Mouse (Mus musculus): ENCODE results near the gene Sez6.

Sez6 gene

GRCm38 (mm10) chr11:77906747-77907174 lies 23.8 kb upstream of the Sez6 start:
- DNase-seq, result no peak

GRCm38 (mm10) chr11:77908468-77908867 lies 22.1 kb upstream of the Sez6 start:
- DNase-seq, result no peak

GRCm38 (mm10) chr11:77909376-77909775 lies 21.2 kb upstream of the Sez6 start:
- no peak for DNase-seq

GRCm38 (mm10) chr11:77909776-77910175 lies 20.8 kb upstream of the Sez6 start:
- no peak for DNase-seq

GRCm38 (mm10) chr11:77913505-77913904 lies 17.1 kb upstream of the Sez6 start:
- DNase-seq, result no peak

- no peak for DNase-seq
Observed at GRCm38 (mm10) chr11:77914598-77915260, 15.9 kb upstream of the Sez6 start.

GRCm38 (mm10) chr11:77916741-77917140 lies 13.9 kb upstream of the Sez6 start:
- DNase-seq, result no peak

- DNase-seq, result no peak
Observed at GRCm38 (mm10) chr11:77917166-77917565, 13.4 kb upstream of the Sez6 start.

- no peak for DNase-seq
Observed at GRCm38 (mm10) chr11:77923285-77923684, 7.3 kb upstream of the Sez6 start.

GRCm38 (mm10) chr11:77925836-77926657 lies 4.6 kb upstream of the Sez6 start:
- DNase-seq, result no peak

- no peak for DNase-seq
Observed at GRCm38 (mm10) chr11:77926666-77927065, 3.9 kb upstream of the Sez6 start.

GRCm38 (mm10) chr11:77927837-77928236 lies 2.8 kb upstream of the Sez6 start:
- DNase-seq, result no peak

GRCm38 (mm10) chr11:77931541-77932433 lies 1.2 kb downstream of the Sez6 start:
- no peak for DNase-seq

GRCm38 (mm10) chr11:77932576-77932975 lies 2.0 kb downstream of the Sez6 start:
- DNase-seq, result no peak

GRCm38 (mm10) chr11:77934111-77934521 lies 3.5 kb downstream of the Sez6 start:
- no peak for DNase-seq

- no peak for DNase-seq
Observed at GRCm38 (mm10) chr11:77934568-77935311, 4.1 kb downstream of the Sez6 start.

- no peak for DNase-seq
Observed at GRCm38 (mm10) chr11:77936846-77937245, 6.2 kb downstream of the Sez6 start.

- DNase-seq, result no peak
Observed at GRCm38 (mm10) chr11:77937649-77938410, 7.2 kb downstream of the Sez6 start.

- no peak for DNase-seq
Observed at GRCm38 (mm10) chr11:77942230-77942629, 11.6 kb downstream of the Sez6 start.

GRCm38 (mm10) chr11:77947860-77948259 lies 17.3 kb downstream of the Sez6 start:
- DNase-seq, result no peak

- no peak for DNase-seq
Observed at GRCm38 (mm10) chr11:77950125-77950685, 19.6 kb downstream of the Sez6 start.
